Mouse (Mus musculus): ENCODE results near the gene Tyw3. TPM values are rescaled to one million over a fixed set of nuclear protein-coding genes. Genes with fewer than 3 reads are reported as not detected.

The Tyw3 gene
- polyA plus RNA-seq, 1 experiment, result 3.9 TPM

- no peak for TF ChIP-seq POLR2A (IDR thresholded peaks at IDR 0.05; ENCODE audit: borderline replicate concordance, low read depth, low read length)
- Histone ChIP-seq H3K4me1 (ENCODE audit: control insufficient read depth, insufficient read depth, low read length) (0 out of 2 replicates have a peak, but pooled peaks cover 2% of the 10 kb centered on the region), H3K27ac (ENCODE audit: insufficient read depth, low read depth, low read length) (no peak overlapping the region), H3K4me3 (ENCODE audit: insufficient read depth, low read length) (peak overlapping the region; percentile 83)
Measured at GRCm38 (mm10) chr3:154597561-154597960, 657 bp upstream of the Tyw3 start.

GRCm38 (mm10) chr3:154596488-154596933 is 393 bp downstream of the Tyw3 start, which contains the start of gene Cryz:
Gene Cryz, plus strand, starts transcription at chr3:154596711.
- TF ChIP-seq CTCF (IDR thresholded peaks at IDR 0.05; ENCODE audit: low read depth, low read length) (peak; percentile 74), POLR2A (IDR thresholded peaks at IDR 0.05; ENCODE audit: borderline replicate concordance, low read depth, low read length) (no peak)
- Histone ChIP-seq H3K4me3 (ENCODE audit: insufficient read depth, low read length) (peak within 1 kb of the TSS; percentile 83), H3K27ac (ENCODE audit: insufficient read depth, low read depth, low read length) (peak within 1 kb of the TSS; percentile 34), H3K4me1 (ENCODE audit: control insufficient read depth, insufficient read depth, low read length) (0 out of 2 replicates have a peak, but pooled peaks cover 2% of the 10 kb centered on the region)

GRCm38 (mm10) chr3:154594156-154594555 is 2.7 kb downstream of the Tyw3 start:
- Histone ChIP-seq H3K4me3 (ENCODE audit: insufficient read depth, low read length) (no peak overlapping the region), H3K27ac (ENCODE audit: insufficient read depth, low read depth, low read length) (no peak overlapping the region), H3K4me1 (ENCODE audit: control insufficient read depth, insufficient read depth, low read length) (0 out of 2 replicates have a peak, but pooled peaks cover 2% of the 10 kb centered on the region)
- TF ChIP-seq POLR2A (IDR thresholded peaks at IDR 0.05; ENCODE audit: borderline replicate concordance, low read depth, low read length) (no peak), CTCF (IDR thresholded peaks at IDR 0.05; ENCODE audit: low read depth, low read length) (no peak)

- Histone ChIP-seq H3K4me3 (ENCODE audit: insufficient read depth, low read length) (no peak overlapping the region), H3K27ac (ENCODE audit: insufficient read depth, low read depth, low read length) (no peak overlapping the region), H3K4me1 (ENCODE audit: control insufficient read depth, insufficient read depth, low read length) (0 out of 2 replicates have a peak, but pooled peaks cover 2% of the 10 kb centered on the region)
- TF ChIP-seq POLR2A (IDR thresholded peaks at IDR 0.05; ENCODE audit: borderline replicate concordance, low read depth, low read length) (no peak), CTCF (IDR thresholded peaks at IDR 0.05; ENCODE audit: low read depth, low read length) (no peak)
Measured at GRCm38 (mm10) chr3:154593596-154593995, 3.3 kb downstream of the Tyw3 start.

- TF ChIP-seq POLR2A (IDR thresholded peaks at IDR 0.05; ENCODE audit: borderline replicate concordance, low read depth, low read length), result no peak
- no peak for TF ChIP-seq CTCF (IDR thresholded peaks at IDR 0.05; ENCODE audit: low read depth, low read length)
- Histone ChIP-seq H3K27ac (ENCODE audit: insufficient read depth, low read depth, low read length) (no peak overlapping the region), H3K4me1 (ENCODE audit: control insufficient read depth, insufficient read depth, low read length) (0 out of 2 replicates have a peak, but pooled peaks cover 2% of the 10 kb centered on the region), H3K4me3 (ENCODE audit: insufficient read depth, low read length) (no peak overlapping the region)
Measured at GRCm38 (mm10) chr3:154591621-154592020, 5.3 kb downstream of the Tyw3 start.

- TF ChIP-seq CTCF (IDR thresholded peaks at IDR 0.05; ENCODE audit: low read depth, low read length) (no peak), POLR2A (IDR thresholded peaks at IDR 0.05; ENCODE audit: borderline replicate concordance, low read depth, low read length) (no peak)
- Histone ChIP-seq H3K4me3 (ENCODE audit: insufficient read depth, low read length) (no peak overlapping the region), H3K27ac (ENCODE audit: insufficient read depth, low read depth, low read length) (no peak overlapping the region), H3K4me1 (ENCODE audit: control insufficient read depth, insufficient read depth, low read length) (no peaks in the 10 kb centered on the region)
Measured at GRCm38 (mm10) chr3:154590971-154591370, 5.9 kb downstream of the Tyw3 start.

- TF ChIP-seq POLR2A (IDR thresholded peaks at IDR 0.05; ENCODE audit: borderline replicate concordance, low read depth, low read length), result no peak
- no peak for TF ChIP-seq CTCF (IDR thresholded peaks at IDR 0.05; ENCODE audit: low read depth, low read length)
- Histone ChIP-seq H3K4me1 (ENCODE audit: control insufficient read depth, insufficient read depth, low read length) (peaks cover 8% of the 10 kb centered on the region), H3K27ac (ENCODE audit: insufficient read depth, low read depth, low read length) (peak overlapping the region; percentile 13; the same call in 1 of the 2 replicates), H3K4me3 (ENCODE audit: insufficient read depth, low read length) (no peak overlapping the region)
Measured at GRCm38 (mm10) chr3:154584351-154584750, 12.6 kb downstream of the Tyw3 start.

GRCm38 (mm10) chr3:154577895-154578294 is 19.0 kb downstream of the Tyw3 start:
- TF ChIP-seq CTCF (IDR thresholded peaks at IDR 0.05; ENCODE audit: low read depth, low read length) (no peak), POLR2A (IDR thresholded peaks at IDR 0.05; ENCODE audit: borderline replicate concordance, low read depth, low read length) (no peak)
- Histone ChIP-seq H3K4me3 (ENCODE audit: insufficient read depth, low read length) (no peak overlapping the region), H3K4me1 (ENCODE audit: control insufficient read depth, insufficient read depth, low read length) (no peaks in the 10 kb centered on the region), H3K27ac (ENCODE audit: insufficient read depth, low read depth, low read length) (no peak overlapping the region)

GRCm38 (mm10) chr3:154573666-154574065 is 23.2 kb downstream of the Tyw3 start:
- no peak for TF ChIP-seq POLR2A (IDR thresholded peaks at IDR 0.05; ENCODE audit: borderline replicate concordance, low read depth, low read length)
- TF ChIP-seq CTCF (IDR thresholded peaks at IDR 0.05; ENCODE audit: low read depth, low read length), result no peak
- Histone ChIP-seq H3K4me1 (ENCODE audit: control insufficient read depth, insufficient read depth, low read length) (peaks cover 5% of the 10 kb centered on the region), H3K4me3 (ENCODE audit: insufficient read depth, low read length) (no peak overlapping the region), H3K27ac (ENCODE audit: insufficient read depth, low read depth, low read length) (no peak overlapping the region)

GRCm38 (mm10) chr3:154572341-154572972 is 24.4 kb downstream of the Tyw3 start:
- Histone ChIP-seq H3K4me3 (ENCODE audit: insufficient read depth, low read length) (no peak overlapping the region), H3K27ac (ENCODE audit: insufficient read depth, low read depth, low read length) (no peak overlapping the region), H3K4me1 (ENCODE audit: control insufficient read depth, insufficient read depth, low read length) (peaks cover 5% of the 10 kb centered on the region)
- TF ChIP-seq POLR2A (IDR thresholded peaks at IDR 0.05; ENCODE audit: borderline replicate concordance, low read depth, low read length) (no peak), CTCF (IDR thresholded peaks at IDR 0.05; ENCODE audit: low read depth, low read length) (peak; percentile 81)

All from bone marrow macrophage, adult 2 months (primary cell).